Mouse (Mus musculus) kidney, adult 11 months (tissue): ENCODE measurements at regions not wholly inside any gene's neighbourhood (a gene's known extent, or its start where the extent isn't known, plus 50 kb on each side); places are given as distances from the start of the nearest gene placed in this dataset.

Experiments used
- DNase-seq: peaks from one replicate; pipeline ENCODE4 v3.0.0; 2022

DNA sequence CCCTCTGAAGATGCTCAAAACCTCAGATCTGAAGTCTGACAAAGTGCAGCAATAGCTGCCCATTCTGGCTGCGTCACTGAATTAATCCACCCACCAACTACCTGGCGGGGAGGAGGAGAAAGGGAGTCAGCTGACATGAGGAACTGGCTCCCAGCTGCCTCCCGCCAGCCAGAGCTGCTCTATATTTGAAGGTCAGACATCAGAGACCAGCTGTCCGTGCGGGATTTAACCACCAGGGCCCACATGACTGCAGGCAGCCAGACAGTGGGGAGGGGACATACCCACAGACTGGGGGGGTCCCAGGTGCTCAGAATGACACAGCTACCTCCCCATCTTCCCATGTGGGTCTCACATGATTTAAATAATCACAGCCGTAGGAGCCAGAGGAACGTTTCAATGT, 94.8 kb upstream of the Aldh1b1 start:
- peak; percentile 26 for DNase-seq

DNA sequence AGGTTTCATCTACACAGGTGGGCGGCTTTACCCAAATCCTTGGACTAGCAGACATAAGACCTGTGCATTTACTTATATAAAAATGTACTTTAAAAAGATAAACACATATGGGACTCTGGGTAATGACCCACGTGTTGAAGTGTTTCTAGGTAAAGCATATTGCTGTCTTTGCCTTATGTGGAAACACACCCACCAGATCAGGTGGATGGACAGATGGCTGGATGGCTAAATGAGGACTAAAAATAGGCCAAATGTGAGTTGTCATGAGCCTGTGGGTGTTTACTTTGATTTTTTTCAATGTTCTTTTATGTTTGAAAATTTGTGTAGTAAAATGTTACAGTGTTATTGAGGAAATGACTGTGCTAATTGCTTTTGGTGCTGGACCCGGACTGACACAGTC, 99.2 kb upstream of the Aldh1b1 start:
- no peak for DNase-seq

DNA sequence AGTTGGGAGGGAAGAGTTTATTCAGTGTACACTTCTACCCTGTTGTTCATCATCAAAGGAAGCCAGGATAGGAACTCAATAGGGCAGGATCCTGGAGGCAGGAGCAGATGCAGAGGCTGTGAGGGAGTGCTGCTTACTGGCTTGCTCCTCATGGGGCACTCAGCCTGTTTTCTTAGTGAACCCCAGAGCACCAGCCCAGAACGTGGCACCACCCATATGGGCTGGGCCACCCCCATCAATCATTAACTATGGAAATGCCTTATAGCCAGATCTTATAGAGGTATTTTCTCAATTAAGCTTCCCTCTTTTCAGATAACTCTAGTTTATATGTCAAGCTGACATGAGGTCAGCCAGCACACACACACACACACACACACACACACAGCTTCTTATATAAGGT, 103.6 kb upstream of the Aldh1b1 start:
- no peak for DNase-seq

DNA sequence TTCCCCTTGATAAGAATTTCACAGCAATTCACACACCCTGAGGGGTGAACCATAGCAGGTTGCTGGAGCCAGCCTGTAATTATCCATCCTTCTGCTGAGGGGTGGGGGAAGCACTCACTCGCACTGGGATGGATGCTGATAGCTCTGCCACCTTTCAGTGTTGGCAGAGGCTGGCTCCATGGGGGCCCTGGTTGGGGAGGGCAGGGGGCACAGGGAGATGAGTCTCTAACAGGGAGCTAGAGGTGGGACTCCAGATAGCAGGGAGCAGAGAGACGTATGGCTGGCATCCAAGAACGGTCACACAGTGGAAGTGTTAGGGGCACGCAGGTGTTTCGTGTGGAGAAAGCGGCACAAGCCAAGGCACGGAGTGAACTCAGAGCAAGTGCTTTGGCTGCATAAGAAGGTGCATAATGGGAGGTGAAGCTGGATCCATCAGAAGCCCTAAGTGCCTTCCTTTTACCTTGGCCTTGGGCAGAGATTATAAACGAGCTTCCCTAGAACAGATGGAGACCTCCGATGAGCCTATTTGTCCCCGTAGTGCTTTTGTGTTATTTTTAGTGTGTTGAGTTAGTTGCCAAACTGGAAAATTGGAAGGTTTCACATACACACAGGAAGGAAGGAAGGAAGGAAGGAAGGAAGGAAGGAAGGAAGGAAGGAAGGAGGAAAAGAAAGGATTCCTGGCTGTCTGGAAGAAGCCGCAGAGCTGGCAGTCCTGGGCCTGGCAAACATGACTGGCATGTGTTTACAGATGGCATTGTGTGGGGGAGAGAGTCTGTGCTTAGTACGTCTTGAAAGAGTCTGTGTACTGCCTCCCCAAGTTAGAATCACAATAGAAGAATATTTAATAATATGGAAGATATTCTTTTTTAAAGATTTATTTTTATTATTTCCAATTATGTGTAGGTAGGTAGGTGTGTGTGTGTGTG, 108.6 kb upstream of the Aldh1b1 start:
- DNase-seq, result no peak

DNA sequence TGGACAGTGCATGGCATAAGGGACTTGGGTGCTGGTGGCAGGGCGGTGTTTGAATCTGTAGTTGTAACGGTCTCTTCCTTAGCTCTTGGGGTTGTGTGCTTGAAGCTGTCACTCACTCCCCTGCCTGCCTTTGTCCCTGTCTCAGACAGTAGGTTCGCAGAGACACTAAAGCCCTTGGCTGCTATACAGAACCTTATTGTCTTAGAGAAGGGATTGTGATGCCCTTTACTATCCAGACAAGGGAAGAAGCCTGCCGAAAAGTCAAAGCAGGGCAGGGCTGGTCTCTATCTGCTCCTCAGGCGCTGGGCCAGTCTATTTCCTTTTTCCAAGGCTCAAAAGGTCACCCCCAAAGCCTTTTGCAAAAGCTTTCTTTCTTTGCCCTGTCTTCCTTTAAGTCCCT, 109.2 kb upstream of the Aldh1b1 start:
- no peak for DNase-seq

DNA sequence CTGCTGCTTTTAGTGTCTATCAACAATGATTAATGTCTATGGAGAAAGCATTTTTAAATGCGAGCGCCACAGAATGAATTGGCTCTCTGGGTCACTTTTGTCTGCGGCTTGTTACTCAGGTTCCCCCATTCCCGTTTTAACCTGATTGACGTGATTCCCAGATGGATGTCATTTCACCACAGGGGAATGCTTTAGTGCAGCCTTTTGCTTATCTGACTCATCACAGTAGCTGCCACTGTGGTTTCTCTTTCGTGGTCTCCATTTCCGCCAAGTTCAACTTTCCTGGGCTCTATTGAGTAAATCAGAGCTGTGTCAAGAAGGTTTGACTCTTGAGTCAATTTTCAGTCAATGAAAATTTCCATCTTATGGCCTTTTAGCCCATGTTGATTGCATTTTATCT, 110.6 kb upstream of the Aldh1b1 start:
- no peak for DNase-seq

DNA sequence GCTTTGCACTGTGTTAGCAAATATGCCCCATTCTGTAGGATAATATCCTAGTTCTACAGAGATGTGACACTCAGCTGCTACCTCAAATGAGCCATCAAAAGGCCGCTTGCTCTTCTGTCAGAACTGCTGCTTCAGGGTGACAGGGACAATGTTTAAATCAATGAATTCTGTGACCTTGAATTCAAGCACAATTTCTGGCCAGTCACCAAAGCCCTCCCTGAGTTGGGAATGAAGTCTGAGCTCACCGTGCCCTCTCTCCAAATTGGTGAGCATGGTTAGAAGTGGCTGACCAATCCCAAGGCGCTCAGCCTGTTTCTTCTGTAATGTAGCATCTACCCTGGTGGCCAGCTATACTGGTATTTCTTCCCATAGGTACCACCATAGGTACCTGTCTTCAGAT, 113.8 kb upstream of the Aldh1b1 start:
- DNase-seq, result no peak

DNA sequence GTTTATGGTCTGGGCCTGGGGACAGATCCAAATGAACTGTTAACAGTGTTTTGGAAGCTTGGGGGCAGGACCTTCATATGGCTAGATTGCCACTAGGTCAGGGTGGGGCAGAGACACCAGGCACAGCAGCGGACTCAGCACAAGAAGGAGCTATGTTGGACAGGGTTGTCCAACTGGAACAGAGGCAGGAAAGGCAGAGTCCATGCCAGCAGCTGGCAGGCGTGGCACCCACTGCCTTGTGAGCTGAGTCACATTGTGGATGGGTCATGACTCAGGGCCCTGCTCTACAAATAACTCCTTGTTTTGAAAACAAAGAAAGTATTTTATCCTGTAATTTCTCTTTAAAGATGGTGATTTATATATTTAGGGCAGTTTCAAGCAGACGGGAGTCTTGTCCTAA, 115.6 kb upstream of the Aldh1b1 start:
- DNase-seq, result peak; percentile 26

DNA sequence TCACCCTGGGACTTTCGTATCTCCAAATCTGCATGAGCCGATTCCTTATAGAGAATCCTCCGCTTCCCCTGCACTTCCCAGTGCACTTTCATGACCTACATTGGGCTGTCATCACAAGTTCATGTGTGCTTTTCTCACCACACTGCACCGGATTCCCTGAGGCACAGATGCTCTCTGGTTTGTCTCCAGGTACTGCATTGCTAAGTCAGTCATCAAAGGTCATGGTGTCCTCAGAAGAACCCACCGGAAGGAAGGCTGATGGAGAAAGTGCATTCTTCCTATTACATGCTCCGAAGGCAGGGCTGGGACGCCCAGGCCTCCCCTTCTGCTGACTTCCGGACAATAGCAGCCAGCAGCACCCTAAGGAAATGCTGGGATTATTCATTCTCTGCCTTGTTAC, 116.1 kb upstream of the Aldh1b1 start:
- DNase-seq, result no peak

DNA sequence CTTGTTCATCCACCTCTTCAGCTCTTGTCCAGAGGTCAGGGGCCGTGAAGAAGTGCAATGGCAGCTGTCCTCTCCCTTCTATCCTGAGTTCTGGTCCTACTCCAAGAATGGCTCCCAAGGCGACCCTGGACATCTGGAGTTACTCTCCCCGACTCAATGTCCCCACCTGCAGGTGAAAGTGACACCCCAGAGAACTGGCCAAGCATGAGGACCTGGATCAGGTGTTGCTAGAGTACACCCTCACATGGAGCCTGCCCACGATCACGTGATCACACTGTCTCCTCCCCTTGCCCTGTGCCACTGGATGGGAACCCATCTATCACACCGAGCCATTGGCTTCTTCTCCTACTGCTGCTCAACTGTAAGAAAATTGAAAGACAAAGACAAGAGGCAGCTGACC, 122.7 kb upstream of the Aldh1b1 start:
- DNase-seq, result peak; percentile 21

DNA sequence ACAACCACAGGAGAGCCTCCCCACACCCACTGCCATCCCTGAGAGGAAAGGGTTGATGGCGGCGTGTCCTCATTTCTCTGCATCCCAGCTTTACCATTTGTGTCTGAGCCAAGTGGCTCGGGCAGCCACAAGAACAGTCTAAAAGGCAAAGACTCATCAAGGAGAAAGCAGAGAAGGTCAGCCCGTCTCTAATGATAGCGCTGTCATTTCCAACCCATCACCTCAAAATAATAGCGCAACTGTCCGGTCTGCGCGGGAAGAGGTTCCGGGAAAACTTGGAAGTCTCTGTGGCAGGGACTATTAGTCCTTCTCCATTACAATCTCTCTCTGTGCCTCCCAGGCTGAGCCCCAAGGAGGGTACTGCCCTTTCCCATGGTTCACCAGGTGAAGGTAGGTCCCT, 124.5 kb upstream of the Aldh1b1 start:
- DNase-seq, result no peak

DNA sequence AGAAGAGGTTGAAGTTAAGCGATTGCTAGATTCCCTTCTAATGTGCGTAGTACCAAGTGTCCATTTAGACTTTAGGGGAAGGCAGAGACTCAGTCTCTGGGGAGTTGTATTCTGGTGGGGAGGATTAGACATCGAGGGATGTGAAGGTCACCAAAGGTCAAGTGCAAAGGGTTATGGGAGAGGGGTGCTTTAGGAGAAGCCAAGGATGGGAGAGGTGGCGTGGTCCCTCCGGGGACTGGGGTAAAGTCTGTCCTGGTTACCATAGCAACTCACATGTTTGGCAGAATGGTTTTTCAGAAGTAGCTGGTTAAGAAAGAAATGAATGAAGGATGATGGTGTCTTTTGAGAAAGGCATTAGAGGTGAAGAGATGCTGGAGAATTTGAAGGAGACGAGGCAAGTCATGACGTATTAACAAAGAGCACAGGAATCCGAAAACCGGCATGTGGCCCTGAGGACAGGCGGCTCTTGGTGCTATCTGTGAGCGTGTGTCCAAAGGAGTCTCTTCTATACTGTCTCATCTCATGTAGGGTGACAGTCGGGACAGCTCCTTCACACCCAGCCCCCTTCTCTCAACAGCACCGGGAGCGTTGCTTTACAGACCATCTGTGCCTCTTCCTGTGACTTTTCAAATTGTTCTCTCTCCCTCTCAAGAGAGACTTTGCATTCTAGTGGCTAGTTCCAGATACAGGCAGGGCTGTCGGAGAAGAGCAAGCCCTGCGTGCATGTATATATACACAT, 125.6 kb upstream of the Aldh1b1 start:
- no peak for DNase-seq

DNA sequence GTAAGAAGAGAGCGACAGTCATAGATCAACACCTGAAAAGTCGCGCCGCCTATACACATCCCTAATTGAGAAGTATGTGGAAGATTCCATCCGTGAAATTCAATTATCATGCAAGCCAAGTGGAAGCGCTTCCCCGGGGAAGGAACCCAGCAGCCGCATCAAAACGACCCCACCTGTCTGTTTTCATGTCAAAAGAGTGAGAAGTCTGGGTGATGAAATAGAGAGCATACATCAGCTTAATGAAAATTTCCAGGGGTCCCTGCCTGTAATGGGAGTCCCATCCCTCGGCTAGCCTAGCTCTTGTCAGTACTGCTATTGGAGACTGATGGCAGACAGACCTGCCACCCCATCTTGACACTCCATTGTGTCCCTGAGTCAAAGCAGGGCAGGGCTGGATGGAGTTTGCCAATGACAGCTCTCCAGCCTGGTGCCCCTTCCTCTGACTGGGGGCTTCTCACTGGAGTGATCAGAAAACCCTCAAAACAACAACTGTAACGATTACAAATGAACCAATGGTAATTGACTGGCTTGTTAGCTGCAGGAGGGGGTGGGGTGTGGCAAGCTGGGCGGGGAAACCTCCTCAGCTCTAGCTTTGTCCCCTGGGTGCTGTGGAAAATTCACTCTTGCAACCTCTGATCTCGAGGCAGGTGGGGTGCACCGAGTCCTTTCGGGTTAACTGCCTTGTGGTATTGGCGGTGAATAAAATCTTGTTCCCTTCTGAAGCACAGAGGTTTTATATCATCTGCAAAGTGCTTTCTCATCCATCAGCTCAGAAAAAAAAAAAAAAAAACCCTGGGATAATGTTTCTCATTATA, 126.4 kb upstream of the Aldh1b1 start:
- DNase-seq, result no peak

DNA sequence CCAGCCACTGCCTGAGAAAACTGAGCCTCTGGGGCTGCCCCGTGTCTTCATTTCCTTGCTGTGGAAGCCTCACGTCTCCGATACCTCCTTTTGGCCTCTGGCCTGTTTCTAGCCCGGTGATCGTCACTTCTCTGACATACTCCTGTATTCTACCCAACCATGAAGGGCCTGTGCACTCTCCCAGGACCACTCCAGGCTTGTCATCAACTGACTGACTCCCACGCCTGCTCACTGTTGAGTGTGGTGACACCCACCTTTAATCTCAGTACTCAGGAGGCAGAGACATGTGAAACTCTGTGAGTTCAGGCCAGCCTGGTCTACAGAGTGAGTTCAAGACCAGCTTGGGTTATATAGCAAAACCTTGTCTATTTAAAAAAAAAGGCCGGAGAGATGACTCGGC, 132.1 kb upstream of the Shb start:
- DNase-seq, result no peak

DNA sequence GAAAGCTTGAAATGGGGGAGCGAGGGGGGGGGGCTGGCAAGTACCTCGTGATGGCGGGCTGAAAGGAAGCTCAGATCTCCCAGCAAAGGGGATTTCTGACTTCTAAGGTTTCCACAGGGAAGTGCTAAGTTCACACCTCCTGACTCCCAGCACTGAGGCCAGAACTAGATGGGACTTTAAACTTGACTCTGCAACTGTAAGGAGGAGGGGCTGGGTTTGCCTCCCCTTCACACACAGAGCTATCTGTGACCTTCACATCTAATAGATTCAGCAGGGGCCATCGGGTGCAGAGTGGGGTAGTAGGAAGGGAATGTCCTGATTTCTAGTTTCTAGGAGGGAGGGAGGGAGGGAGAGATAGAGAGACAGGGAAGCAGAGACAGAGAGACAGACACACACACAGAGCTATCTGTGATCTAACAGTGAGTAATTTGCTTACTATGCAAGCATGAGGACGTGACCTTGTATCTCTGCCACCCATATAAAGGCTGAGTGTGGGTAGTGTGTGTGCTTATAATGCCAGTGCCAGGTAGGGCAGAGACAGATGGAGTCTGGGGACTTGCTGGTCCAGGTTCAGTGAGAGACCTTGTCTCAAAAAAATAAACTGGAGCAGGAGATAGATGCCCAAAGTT, 125.2 kb upstream of the Shb start:
- DNase-seq, result no peak

DNA sequence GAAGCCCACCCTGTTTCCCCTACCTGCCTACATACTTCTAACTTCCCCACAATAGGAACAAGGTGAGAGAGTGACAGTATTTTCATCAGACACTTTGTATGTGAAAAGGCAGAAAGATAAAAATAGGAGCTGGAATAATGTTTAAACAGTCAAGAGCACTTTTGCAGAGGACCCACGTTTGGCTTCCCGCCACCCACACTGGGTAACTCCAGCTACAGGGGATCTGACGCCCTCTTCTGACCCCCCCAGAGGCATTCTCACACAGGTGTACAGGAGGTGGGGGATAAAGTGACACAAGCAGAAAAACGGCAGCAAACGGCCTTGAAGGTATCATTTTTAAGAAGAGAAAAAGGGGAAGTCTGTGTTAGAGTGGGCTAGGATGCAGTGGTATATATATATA, 123.5 kb upstream of the Shb start:
- no peak for DNase-seq

DNA sequence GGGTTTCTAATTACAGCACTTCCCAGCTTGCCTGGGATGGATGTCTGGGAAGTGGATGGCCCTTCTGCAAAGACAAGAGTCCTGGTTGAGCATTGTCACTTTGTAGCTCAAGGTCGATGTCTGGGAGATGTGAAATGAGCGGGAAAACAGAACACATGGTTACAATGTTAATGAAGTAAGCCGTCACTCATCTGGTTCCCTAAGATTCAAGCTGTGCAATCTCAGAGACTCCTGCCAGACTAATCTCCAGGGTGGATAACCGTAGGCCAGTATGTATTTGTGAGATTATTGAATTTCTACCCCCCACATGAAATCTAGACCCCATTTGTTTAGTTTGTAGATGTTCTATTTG, 122.5 kb upstream of the Shb start:
- DNase-seq, result no peak

DNA sequence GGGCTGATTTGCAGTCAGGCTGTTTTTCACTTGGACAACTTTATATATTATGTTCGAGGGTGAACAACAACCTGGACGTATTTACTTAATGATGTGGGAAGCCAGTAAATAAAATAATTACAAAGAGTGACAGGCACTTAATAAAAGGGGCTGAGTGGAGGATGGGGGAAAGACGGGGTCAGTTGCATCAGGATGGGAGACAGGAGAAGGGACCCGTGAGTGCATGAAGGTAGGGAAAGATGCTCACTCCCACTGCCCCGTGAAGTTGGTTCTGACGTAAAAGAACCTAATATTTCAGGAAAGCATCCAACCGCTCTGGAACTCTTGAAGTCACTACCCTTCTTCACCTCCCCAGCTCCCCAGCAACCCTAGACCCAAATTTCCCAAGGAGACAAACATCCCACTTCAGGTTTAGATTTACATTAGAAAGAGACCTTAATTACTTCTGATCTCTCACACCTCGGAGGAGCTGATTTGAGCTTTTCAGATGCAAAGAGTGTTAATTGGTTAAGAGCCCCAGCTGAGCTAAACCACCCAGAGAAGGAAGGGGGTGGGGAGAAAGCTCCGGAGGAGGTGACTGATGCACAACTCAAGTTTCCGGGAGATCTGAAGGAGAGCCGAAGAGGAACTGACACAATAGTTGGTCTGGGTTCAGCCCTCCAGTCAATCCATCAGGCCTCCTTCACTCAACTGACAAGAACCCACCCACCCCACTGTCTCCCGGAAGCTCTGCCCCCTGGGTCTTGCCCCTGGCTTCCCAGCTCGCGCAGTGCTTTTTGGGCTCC, 121.9 kb upstream of the Shb start:
- no peak for DNase-seq

DNA sequence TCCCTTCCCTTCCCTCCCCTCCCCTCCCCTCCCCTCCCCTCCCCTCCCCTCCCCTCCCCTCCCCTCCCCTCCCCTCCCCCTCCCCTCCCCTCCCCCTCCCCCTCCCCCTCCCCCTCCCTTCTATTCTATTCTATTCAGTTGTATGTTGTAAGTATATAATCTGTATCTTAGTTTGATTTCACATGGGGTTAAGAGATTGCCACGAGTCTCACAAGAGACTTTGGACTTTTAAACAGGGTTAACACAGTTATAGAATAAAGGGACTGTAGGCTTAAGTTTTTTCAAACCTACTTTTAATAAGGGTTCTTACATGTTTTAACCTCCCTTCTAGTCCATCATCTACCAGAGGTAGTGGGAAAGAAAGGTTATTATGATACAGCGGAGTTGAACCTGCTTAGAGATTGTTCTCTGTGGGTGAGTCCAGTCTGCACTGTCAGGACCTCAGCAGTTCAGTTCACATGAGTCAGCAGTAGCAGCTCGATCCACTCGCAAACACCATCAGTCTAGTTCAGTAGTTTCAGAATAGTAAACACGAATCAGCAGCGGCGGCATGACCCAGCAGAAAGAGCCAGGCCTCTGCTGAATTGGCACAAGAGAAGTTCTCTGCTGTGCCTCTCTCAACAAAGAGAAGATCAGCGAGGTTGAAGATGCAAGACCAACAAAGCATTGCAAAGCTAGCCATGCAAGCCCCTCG, 116.8 kb upstream of the Shb start:
- no peak for DNase-seq

DNA sequence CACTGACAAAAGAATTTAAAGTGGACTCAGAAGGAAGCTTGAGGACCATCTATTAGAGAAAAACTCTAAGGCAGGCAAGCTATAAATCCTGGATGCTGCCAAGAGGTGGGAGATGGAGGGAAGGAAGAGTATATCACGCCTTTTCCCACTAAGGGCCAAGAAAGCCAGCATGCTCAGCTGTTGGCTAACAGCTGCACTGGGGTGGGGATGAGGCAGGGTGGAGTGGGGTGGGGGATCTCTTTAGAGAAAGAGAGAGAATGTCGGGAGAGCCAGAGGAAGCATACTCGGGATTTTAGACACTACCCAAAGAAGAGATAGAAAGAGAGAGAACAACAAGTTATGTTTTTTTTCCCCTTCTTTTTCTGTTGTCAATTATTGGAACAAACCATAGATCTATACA, 115.2 kb upstream of the Shb start:
- no peak for DNase-seq

DNA sequence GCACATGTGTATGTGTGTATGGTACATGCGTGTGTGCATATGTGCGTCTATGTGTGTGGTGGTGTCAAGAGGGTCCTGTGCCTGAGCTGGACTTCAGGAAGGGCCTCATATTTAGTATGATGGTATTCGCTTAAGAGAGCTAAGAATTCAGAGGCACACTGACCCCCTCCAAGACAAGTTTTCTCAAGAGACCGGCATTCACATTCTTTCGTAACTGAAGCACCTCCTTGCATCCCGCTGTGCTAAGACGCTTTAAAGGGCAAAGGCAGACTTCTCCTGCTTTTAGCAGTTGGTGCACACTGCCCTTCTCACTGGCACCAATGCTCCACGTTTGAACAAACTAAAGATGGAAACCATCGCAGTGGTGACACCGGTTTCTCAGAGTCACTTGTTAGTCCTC, 110.3 kb upstream of the Shb start:
- no peak for DNase-seq

DNA sequence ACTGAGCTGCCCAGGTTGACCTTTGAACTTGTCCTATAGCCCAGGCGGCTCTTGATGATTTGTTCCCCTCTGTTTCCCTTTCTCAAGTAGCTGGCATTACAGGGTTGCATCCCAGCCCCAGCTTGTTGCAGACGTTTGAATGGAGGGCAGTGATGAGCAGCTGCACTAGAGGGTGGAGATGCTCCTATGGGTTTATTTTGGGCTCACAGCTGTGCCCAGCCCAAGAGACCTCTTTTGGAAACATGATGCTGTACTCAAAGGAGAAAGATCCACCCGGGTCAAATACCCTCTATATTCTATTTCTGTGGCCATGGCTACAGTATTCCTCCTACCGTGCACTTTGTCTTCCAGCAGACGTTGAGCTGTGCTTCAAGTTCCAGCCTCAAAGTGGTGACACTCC, 109.0 kb upstream of the Shb start:
- DNase-seq, result no peak
